Mouse (Mus musculus): ENCODE results near the gene Adra2a. TPM values are rescaled to one million over a fixed set of nuclear protein-coding genes. Genes with fewer than 3 reads are reported as not detected.

The Adra2a gene
- polyA plus RNA-seq, 1 experiment from 2014 or later: 0.02 TPM

- Histone ChIP-seq H3K27ac (ENCODE audit: low read length) (no peak overlapping the region), H3K4me2 (ENCODE audit: low read depth, low read length) (no peak overlapping the region), H3K9me3 (replicated peaks; ENCODE audit: control insufficient read depth, low read length) (no peaks in the 10 kb centered on the region), H3K9ac (ENCODE audit: low read depth, low read length) (no peak overlapping the region), H3K27me3 (ENCODE audit: control insufficient read depth, insufficient read depth, low read depth, low read length) (no peaks in the 10 kb centered on the region), H3K4me1 (ENCODE audit: control insufficient read depth, low read depth, low read length) (no peaks in the 10 kb centered on the region), H3K4me3 (ENCODE audit: low read depth, low read length) (no peak overlapping the region), H3K36me3 (ENCODE audit: control insufficient read depth, insufficient read depth) (no peaks in the 10 kb centered on the region)
- no peak for ATAC-seq (ENCODE audit: low read depth)
- 60% methylated on average over 7 of the region's 7 CpGs for WGBS (ENCODE audit: insufficient replicate concordance)
Observed at GRCm38 (mm10) chr19:54068447-54068846, 24.5 kb downstream of the Adra2a start.

DNA sequence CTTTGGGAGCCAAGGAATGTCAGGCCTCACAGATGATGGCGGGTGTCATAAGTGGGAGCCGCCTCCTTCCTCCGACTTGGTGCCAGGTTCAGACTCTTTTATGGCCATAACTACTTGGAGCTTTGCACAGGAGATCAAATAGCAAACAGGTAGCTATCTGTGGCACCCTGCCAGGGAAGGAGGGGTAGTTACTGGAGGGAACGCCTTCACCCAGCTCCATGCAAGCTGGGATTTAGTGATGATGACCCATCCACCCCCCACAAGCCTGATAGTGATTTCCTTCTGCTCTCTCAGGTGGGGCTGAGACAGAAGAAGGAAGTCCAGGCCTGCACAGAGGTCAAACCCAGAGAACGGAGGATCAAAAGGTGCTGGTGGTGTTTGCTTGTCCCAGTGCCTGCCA, 26.6 kb downstream of the Adra2a start:
- H3K4me1 ChIP-seq (ENCODE audit: control insufficient read depth, low read depth, low read length): no peaks in the 10 kb centered on the region
- 43% methylated on average over 5 of the region's 5 CpGs for WGBS (ENCODE audit: insufficient replicate concordance)
- no peaks in the 10 kb centered on the region for H3K9me3 ChIP-seq (replicated peaks; ENCODE audit: control insufficient read depth, low read length)
- H3K27me3 ChIP-seq (ENCODE audit: control insufficient read depth, insufficient read depth, low read depth, low read length): no peaks in the 10 kb centered on the region
- no peak overlapping the region for H3K4me3 ChIP-seq (ENCODE audit: low read depth, low read length)
- no peak overlapping the region for H3K27ac ChIP-seq (ENCODE audit: low read length)
- no peak overlapping the region for H3K9ac ChIP-seq (ENCODE audit: low read depth, low read length)
- no peaks in the 10 kb centered on the region for H3K36me3 ChIP-seq (ENCODE audit: control insufficient read depth, insufficient read depth)
- ATAC-seq (ENCODE audit: low read depth): no peak
- no peak overlapping the region for H3K4me2 ChIP-seq (ENCODE audit: low read depth, low read length)

GRCm38 (mm10) chr19:54072233-54072800, 28.4 kb downstream of the Adra2a start:
- Histone ChIP-seq H3K4me2 (ENCODE audit: low read depth, low read length) (no peak overlapping the region), H3K36me3 (ENCODE audit: control insufficient read depth, insufficient read depth) (no peaks in the 10 kb centered on the region), H3K9me3 (replicated peaks; ENCODE audit: control insufficient read depth, low read length) (no peaks in the 10 kb centered on the region), H3K27me3 (ENCODE audit: control insufficient read depth, insufficient read depth, low read depth, low read length) (no peaks in the 10 kb centered on the region), H3K27ac (ENCODE audit: low read length) (no peak overlapping the region), H3K4me3 (ENCODE audit: low read depth, low read length) (no peak overlapping the region), H3K4me1 (ENCODE audit: control insufficient read depth, low read depth, low read length) (no peaks in the 10 kb centered on the region), H3K9ac (ENCODE audit: low read depth, low read length) (no peak overlapping the region)
- WGBS (ENCODE audit: insufficient replicate concordance): 62% methylated on average over 5 of the region's 5 CpGs
- no peak for ATAC-seq (ENCODE audit: low read depth)

DNA sequence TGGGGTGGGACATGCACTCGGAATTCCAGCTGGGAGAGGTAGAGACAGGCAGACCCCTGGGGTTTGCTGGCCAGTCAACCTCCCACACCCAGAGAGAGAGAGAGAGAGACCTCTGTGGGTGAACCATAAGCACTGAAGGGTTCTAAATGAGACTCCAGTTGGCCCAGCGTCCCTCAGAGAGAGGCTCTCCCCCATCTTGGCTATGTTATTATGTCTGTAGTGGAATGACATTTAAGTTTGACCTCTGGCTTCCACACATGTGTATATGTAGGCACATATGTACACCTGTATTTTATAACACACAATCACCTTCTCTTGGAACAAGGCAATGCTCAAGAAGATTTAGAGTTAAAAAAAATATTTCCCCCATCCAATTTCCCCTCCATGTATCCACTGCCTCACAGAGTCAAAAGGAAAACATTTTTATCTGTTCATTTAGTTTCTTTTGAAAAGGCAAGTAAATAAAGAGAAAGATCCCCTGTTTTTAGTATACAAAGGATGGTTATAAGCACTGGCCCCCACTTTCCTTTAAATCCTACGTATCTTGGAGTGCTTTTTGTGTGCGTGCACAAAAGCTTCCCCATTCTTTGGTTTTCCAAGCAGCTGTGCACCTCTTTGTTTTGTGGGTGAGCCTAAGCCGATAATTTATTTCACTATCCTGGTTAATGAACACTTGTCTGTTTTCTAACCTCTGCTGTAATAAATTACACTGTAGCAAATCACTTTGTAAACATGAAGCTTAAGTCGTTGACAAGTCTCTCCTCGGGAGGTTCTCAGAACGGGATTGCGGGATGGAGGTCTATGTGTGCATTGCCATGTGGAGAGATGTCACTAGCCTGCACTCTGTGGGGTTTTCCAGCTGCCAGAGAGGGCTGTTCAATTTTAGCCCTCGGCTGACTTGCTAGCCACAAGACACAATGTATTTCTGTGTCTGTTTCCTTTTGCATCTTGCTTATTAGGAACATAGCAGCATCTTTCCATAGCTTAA, 32.7 kb downstream of the Adra2a start:
- H3K9ac ChIP-seq (ENCODE audit: low read depth, low read length): no peak overlapping the region
- H3K4me3 ChIP-seq (ENCODE audit: low read depth, low read length): no peak overlapping the region
- H3K4me1 ChIP-seq (ENCODE audit: control insufficient read depth, low read depth, low read length): no peaks in the 10 kb centered on the region
- H3K27ac ChIP-seq (ENCODE audit: low read length): no peak overlapping the region
- no peak overlapping the region for H3K4me2 ChIP-seq (ENCODE audit: low read depth, low read length)
- 47% methylated on average over 10 of the region's 10 CpGs for WGBS (ENCODE audit: insufficient replicate concordance)
- no peaks in the 10 kb centered on the region for H3K36me3 ChIP-seq (ENCODE audit: control insufficient read depth, insufficient read depth)
- no peaks in the 10 kb centered on the region for H3K27me3 ChIP-seq (ENCODE audit: control insufficient read depth, insufficient read depth, low read depth, low read length)
- ATAC-seq (ENCODE audit: low read depth): no peak
- H3K9me3 ChIP-seq (replicated peaks; ENCODE audit: control insufficient read depth, low read length): no peaks in the 10 kb centered on the region

DNA sequence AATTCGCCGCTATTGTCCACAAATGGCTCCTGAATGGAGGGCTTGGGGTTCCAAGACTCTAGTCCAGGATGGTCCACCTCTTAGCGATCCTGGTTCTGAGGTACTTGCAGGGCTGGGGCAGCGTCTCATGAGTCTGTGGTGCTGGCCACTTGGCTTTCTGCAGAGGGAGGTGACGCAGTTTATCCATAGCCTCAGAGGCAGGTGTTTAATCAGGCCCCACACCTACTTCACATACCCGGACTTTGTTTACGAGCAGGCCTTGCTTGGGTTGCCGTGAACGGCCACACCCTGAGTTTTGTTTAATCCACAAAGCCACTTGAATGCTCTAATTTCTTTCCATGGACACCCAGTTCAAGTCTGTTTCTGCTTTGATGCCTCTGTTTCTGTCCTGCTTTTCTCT, 37.4 kb downstream of the Adra2a start:
- no peak for ATAC-seq (ENCODE audit: low read depth)
- Histone ChIP-seq H3K4me2 (ENCODE audit: low read depth, low read length) (no peak overlapping the region), H3K9me3 (replicated peaks; ENCODE audit: control insufficient read depth, low read length) (no peaks in the 10 kb centered on the region), H3K27me3 (ENCODE audit: control insufficient read depth, insufficient read depth, low read depth, low read length) (no peaks in the 10 kb centered on the region), H3K4me1 (ENCODE audit: control insufficient read depth, low read depth, low read length) (no peaks in the 10 kb centered on the region), H3K4me3 (ENCODE audit: low read depth, low read length) (no peak overlapping the region), H3K9ac (ENCODE audit: low read depth, low read length) (no peak overlapping the region), H3K36me3 (ENCODE audit: control insufficient read depth, insufficient read depth) (no peaks in the 10 kb centered on the region), H3K27ac (ENCODE audit: low read length) (no peak overlapping the region)
- WGBS (ENCODE audit: insufficient replicate concordance): 65% methylated on average over 9 of the region's 9 CpGs

DNA sequence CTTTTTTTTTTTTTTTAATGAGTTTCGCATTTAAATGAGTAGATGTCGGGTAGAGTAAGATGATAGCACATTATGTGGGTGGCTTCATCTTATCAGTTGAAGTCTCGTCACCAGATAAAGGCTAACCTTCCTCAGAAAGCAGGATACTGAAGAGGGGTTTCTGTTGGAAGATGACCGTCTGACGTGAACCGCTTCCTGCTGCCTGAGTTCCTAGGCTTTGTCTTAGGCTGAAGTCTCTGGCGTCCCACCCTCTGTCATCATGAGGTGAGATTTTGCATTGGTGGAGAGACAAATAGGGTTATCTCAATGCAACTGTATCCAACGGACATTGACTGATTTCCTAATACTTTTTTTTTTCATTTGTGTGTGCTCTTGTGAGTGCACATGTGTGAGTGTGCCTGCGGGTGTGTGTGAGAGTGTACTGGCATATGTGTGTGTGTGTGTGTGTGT, 37.8 kb downstream of the Adra2a start:
- H3K4me3 ChIP-seq (ENCODE audit: low read depth, low read length): no peak overlapping the region
- 43% methylated on average over 9 of the region's 9 CpGs for WGBS (ENCODE audit: insufficient replicate concordance)
- no peak overlapping the region for H3K4me2 ChIP-seq (ENCODE audit: low read depth, low read length)
- no peak overlapping the region for H3K27ac ChIP-seq (ENCODE audit: low read length)
- H3K9ac ChIP-seq (ENCODE audit: low read depth, low read length): no peak overlapping the region
- H3K27me3 ChIP-seq (ENCODE audit: control insufficient read depth, insufficient read depth, low read depth, low read length): no peaks in the 10 kb centered on the region
- no peaks in the 10 kb centered on the region for H3K4me1 ChIP-seq (ENCODE audit: control insufficient read depth, low read depth, low read length)
- H3K36me3 ChIP-seq (ENCODE audit: control insufficient read depth, insufficient read depth): no peaks in the 10 kb centered on the region
- no peaks in the 10 kb centered on the region for H3K9me3 ChIP-seq (replicated peaks; ENCODE audit: control insufficient read depth, low read length)
- no peak for ATAC-seq (ENCODE audit: low read depth)

DNA sequence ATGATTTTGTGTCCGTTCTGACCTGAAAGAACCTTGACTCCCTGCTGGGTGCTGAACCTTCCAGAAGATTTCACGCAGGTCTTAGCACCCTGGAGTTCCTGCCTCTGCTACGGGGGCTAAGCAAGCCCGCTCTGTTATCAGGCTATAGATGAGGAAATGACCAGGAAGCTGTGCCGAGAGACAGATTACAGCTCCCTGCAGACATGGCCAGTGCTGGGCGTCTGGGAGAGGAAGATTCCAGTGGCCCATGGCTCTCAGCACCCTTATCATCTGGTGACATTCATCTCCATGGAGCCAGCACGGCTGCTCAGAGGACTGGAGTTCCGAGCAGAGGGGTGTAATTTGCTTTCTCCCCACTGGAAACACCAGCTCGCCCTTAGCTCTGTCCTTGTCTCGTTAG, 43.4 kb downstream of the Adra2a start:
- 7% methylated on average over 10 of the region's 10 CpGs for WGBS (ENCODE audit: insufficient replicate concordance)
- Histone ChIP-seq H3K9ac (ENCODE audit: low read depth, low read length) (no peak overlapping the region), H3K36me3 (ENCODE audit: control insufficient read depth, insufficient read depth) (no peaks in the 10 kb centered on the region), H3K9me3 (replicated peaks; ENCODE audit: control insufficient read depth, low read length) (no peaks in the 10 kb centered on the region), H3K4me2 (ENCODE audit: low read depth, low read length) (peak overlapping the region; percentile 17), H3K27me3 (ENCODE audit: control insufficient read depth, insufficient read depth, low read depth, low read length) (no peaks in the 10 kb centered on the region), H3K4me1 (ENCODE audit: control insufficient read depth, low read depth, low read length) (no peaks in the 10 kb centered on the region; the same call in 1 of the 2 replicates), H3K4me3 (ENCODE audit: low read depth, low read length) (no peak overlapping the region), H3K27ac (ENCODE audit: low read length) (no peak overlapping the region)
- ATAC-seq (ENCODE audit: low read depth): peak; percentile 81

DNA sequence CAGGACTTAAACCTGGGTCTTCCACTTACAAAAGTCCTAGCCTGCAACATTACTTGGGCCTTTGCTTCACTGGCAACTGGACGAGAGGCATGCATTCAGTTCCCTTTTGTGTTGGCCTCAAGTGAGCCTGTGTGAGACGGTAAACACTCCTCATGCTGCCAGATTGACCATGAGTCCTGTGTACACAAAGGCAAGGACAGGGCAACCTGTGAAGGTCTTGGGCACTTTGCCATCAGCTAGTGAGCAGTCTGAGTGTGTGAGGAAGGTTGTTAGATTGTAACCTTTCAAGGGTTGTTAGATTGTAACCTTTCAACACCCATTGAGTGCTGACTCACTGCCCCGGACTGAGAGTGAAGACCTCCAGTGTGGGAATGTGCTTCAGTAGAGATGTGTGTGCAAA, 49.6 kb downstream of the Adra2a start:
- Histone ChIP-seq H3K27me3 (ENCODE audit: control insufficient read depth, insufficient read depth, low read depth, low read length) (no peaks in the 10 kb centered on the region), H3K4me3 (ENCODE audit: low read depth, low read length) (no peak overlapping the region), H3K27ac (ENCODE audit: low read length) (no peak overlapping the region), H3K9me3 (replicated peaks; ENCODE audit: control insufficient read depth, low read length) (no peaks in the 10 kb centered on the region), H3K36me3 (ENCODE audit: control insufficient read depth, insufficient read depth) (no peaks in the 10 kb centered on the region), H3K9ac (ENCODE audit: low read depth, low read length) (no peak overlapping the region), H3K4me2 (ENCODE audit: low read depth, low read length) (no peak overlapping the region), H3K4me1 (ENCODE audit: control insufficient read depth, low read depth, low read length) (no peaks in the 10 kb centered on the region)
- WGBS (ENCODE audit: insufficient replicate concordance): 62% methylated on average over 3 of the region's 3 CpGs
- ATAC-seq (ENCODE audit: low read depth): no peak

GRCm38 (mm10) chr19:54095716-54096115, 51.8 kb downstream of the Adra2a start:
- no peaks in the 10 kb centered on the region for H3K27me3 ChIP-seq (ENCODE audit: control insufficient read depth, insufficient read depth, low read depth, low read length)
- H3K4me3 ChIP-seq (ENCODE audit: low read depth, low read length): no peak overlapping the region
- no peak overlapping the region for H3K9ac ChIP-seq (ENCODE audit: low read depth, low read length)
- no peaks in the 10 kb centered on the region for H3K36me3 ChIP-seq (ENCODE audit: control insufficient read depth, insufficient read depth)
- no peak overlapping the region for H3K27ac ChIP-seq (ENCODE audit: low read length)
- 70% methylated on average over 5 of the region's 5 CpGs for WGBS (ENCODE audit: insufficient replicate concordance)
- no peaks in the 10 kb centered on the region for H3K9me3 ChIP-seq (replicated peaks; ENCODE audit: control insufficient read depth, low read length)
- ATAC-seq (ENCODE audit: low read depth): no peak
- H3K4me1 ChIP-seq (ENCODE audit: control insufficient read depth, low read depth, low read length): no peaks in the 10 kb centered on the region
- H3K4me2 ChIP-seq (ENCODE audit: low read depth, low read length): no peak overlapping the region
